ENCODE assay signal across 8 mouse cellular contexts in the genomic region with DNA sequence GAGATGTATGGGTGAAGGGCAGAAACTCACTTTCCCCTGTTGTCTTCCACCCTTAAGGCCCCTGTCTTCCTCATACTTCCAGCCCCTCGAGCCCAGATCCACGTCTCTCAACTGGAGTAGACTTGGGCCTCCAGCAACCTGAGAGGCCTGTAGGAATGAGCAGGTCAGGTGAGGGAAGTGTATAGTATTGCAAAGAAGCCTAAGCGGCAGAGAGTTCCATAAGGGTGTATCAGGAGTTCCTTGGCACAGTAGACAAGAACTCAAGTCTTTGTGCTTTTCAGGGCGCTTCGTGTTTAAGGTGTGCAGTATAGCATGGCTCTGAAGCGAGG. TPM values are rescaled to one million over a fixed set of nuclear protein-coding genes. Genes with fewer than 3 reads are reported as not detected.
DNase-seq lines count a peak whose midpoint lies in the region; ATAC-seq and TF ChIP-seq lines count a peak whose summit lies in the region.

No protein-coding gene starts in this region.

- H3K27me3 ChIP-seq in heart, embryonic 12.5 days (replicated peaks), result no peaks in the 10 kb centered on the region
- H3K27me3 ChIP-seq in hindbrain, embryonic 10.5 days (ENCODE audit: insufficient read depth, poor library complexity, severe bottlenecking), result peaks cover 54% of the 10 kb centered on the region

- peak overlapping the region; percentile 70; the same call in 1 of the 2 replicates for H3K9ac ChIP-seq in heart, embryonic 12.5 days
- H3K9ac ChIP-seq in ES-E14 (ENCODE audit: insufficient read depth, low read depth, low read length, poor library complexity, severe bottlenecking), result peak overlapping the region; percentile 23; the same call in 1 of the 2 replicates

- H3K79me2 ChIP-seq in macrophage (ENCODE audit: inconsistent target), result peaks cover 15% of the 10 kb centered on the region

- peaks cover 10% of the 10 kb centered on the region; the same call in 1 of the 2 replicates for H3K36me3 ChIP-seq in heart, embryonic 12.5 days
- H3K36me3 ChIP-seq in ES-E14 (ENCODE audit: control insufficient read depth, insufficient read depth, low read length, poor library complexity, severe bottlenecking) (peaks cover 12% of the 10 kb centered on the region; the same call in 1 of the 2 replicates), macrophage (ENCODE audit: inconsistent target) (no peaks in the 10 kb centered on the region)
- peaks cover 17% of the 10 kb centered on the region for H3K36me3 ChIP-seq in hindbrain, embryonic 10.5 days

- ATAC-seq in heart, embryonic 12.5 days (ENCODE audit: insufficient number of reproducible peaks, low FRiP score), result no peak

- H3K4me2 ChIP-seq in heart, embryonic 12.5 days, result peak overlapping the region; percentile 86

- peaks cover 61% of the 10 kb centered on the region for H3K4me1 ChIP-seq in heart, embryonic 12.5 days (replicated peaks)
- peaks cover 0 to 29% of the 10 kb centered on the region in 2 experiments; a peak in 3 of 4 replicates for H3K4me1 ChIP-seq in ES-E14 (ENCODE audit: control insufficient read depth in 2 of 2, insufficient read depth in 2 of 2, low read length in 2 of 2, poor library complexity in 1 of 2)
- H3K4me1 ChIP-seq in hindbrain, embryonic 10.5 days (replicated peaks), result peaks cover 53% of the 10 kb centered on the region

- H3K4me3 ChIP-seq in heart, embryonic 12.5 days, result peak overlapping the region; percentile 47
- H3K4me3 ChIP-seq in ES-E14 (ENCODE audit: insufficient read depth in 1 of 2, low read depth in 1 of 2, low read length in 2 of 2, poor library complexity in 1 of 2, severe bottlenecking in 1 of 2), result peak overlapping the region; percentile 40 to 58; a peak in 2 of 4 replicates
- peak overlapping the region; percentile 71 for H3K4me3 ChIP-seq in hindbrain, embryonic 10.5 days
- peak overlapping the region; percentile 51 for H3K4me3 ChIP-seq in macrophage (ENCODE audit: inconsistent target)

- in situ Hi-C loops in ES-E14 (cut with MboI; ENCODE audit: low sequenced_read_pairs in 2 of 2, unreplicated experiment in 2 of 2), result no loop called here

- 77% methylated on average over 6 of the region's 6 CpGs for WGBS in heart, embryonic 12.5 days
- WGBS in hindbrain, embryonic 10.5 days, result 79% methylated on average over 6 of the region's 6 CpGs
- 81% methylated on average over 6 of the region's 6 CpGs for WGBS in macrophage (ENCODE audit: missing documents)

- intact Hi-C loops in heart, postnatal 25 days (cut with DNase I), result loop anchor here (1.0 to 5.0 kb wide), 4 partner anchors 14 to 197 kb away; a partner anchor contains a TSS

- no peak for DNase-seq in heart, postnatal 25 days (ENCODE audit: low spot score)
- no peak for DNase-seq in ES-E14 (ENCODE audit: low read depth, low spot score)
- no peak for DNase-seq in hindbrain, embryonic 10.5 days (ENCODE audit: low spot score)
- no peak for DNase-seq in right cerebral cortex, postnatal 4 days
- DNase-seq in frontal cortex, postnatal 10 days (ENCODE audit: low spot score in 2 of 2), result no peak
- DNase-seq in left cerebral cortex, adult 9 months (ENCODE audit: low spot score in 2 of 2), result no peak

- no peaks in the 10 kb centered on the region for H3K9me3 ChIP-seq in heart, embryonic 12.5 days (replicated peaks)
- H3K9me3 ChIP-seq in ES-E14 (ENCODE audit: control insufficient read depth, insufficient read depth, low read depth, low read length), result no peaks in the 10 kb centered on the region
- no peaks in the 10 kb centered on the region for H3K9me3 ChIP-seq in hindbrain, embryonic 10.5 days

- no peak overlapping the region for H3K27ac ChIP-seq in heart, embryonic 12.5 days (ENCODE audit: poor library complexity, severe bottlenecking)
- no peak overlapping the region; the same call in 1 of the 2 replicates for H3K27ac ChIP-seq in ES-E14 (ENCODE audit: insufficient read depth, low read depth, low read length, poor library complexity, severe bottlenecking)
- peak overlapping the region; percentile 88 for H3K27ac ChIP-seq in hindbrain, embryonic 10.5 days
- peak overlapping the region; percentile 80 for H3K27ac ChIP-seq in macrophage

TF ChIP-seq in ES-E14, 5 proteins besides CTCF, POLR2A, EP300 and RAD21:
- TF ChIP-seq ZNF384 (IDR thresholded peaks at IDR 0.05; ENCODE audit: low read depth, low read length) (no peak), MAFK (IDR thresholded peaks at IDR 0.05; ENCODE audit: insufficient read depth, low read depth, low read length) (no peak), CHD2 (IDR thresholded peaks at IDR 0.05; ENCODE audit: low read depth, low read length) (no peak), ZC3H11A (IDR thresholded peaks at IDR 0.05; ENCODE audit: borderline replicate concordance, low read depth, low read length) (no peak), HCFC1 (IDR thresholded peaks at IDR 0.05; ENCODE audit: borderline replicate concordance, insufficient read depth, low read length) (no peak)
TF ChIP-seq in ES-E14: peak in this region for 0.

RNA-seq across cellular contexts. Expression of a gene that starts 1.5 kb away (rescaled TPM):
- polyA plus RNA-seq in heart, embryonic 12.5 days (2016; fragmentation: Nextera tagmentation; extraction: Ambion mirVana), result 24.5 and 26.9 TPM in 2 replicates
- under 1 TPM; 0.61 to 0.83 TPM for total RNA-seq in heart, postnatal 25 days (2021)
- 30.3 and 48.0 TPM in 2 replicates for total RNA-seq in ES-E14 (2012; rRNA removed)
- 59.5 and 66.4 TPM in 2 replicates for polyA plus RNA-seq in hindbrain, embryonic 10.5 days (2016; fragmentation: Nextera tagmentation; extraction: Ambion mirVana)
- total RNA-seq in macrophage (2018; cell fraction: chromatin; rRNA removed), result 10 to 100 TPM in 1 of 26 experiments, 1 to 10 TPM in 22, under 1 TPM in 3; 0.38 to 15.0 (median 3.1) TPM
- total RNA-seq in macrophage (2018; cell fraction: cytosol; rRNA removed), result 1 to 10 TPM in 17 of 26 experiments, under 1 TPM in 9; 0.46 to 1.7 (median 1.1) TPM
- 10 to 100 TPM in 2 of 26 experiments, 1 to 10 TPM in 20, under 1 TPM in 4; 0.52 to 17.8 (median 2.5) TPM for total RNA-seq in macrophage (2018; cell fraction: nucleus; rRNA removed)
- 0.63 to 3.8 TPM (median 0.75 TPM) in 3 replicates for polyA plus RNA-seq in macrophage (2018)

RNA-seq across cellular contexts. Expression of a gene that starts 8.6 kb away (rescaled TPM):
- 464 and 485 TPM in 2 replicates for polyA plus RNA-seq in heart, embryonic 12.5 days (2016; fragmentation: Nextera tagmentation; extraction: Ambion mirVana)
- total RNA-seq in heart, postnatal 25 days (2021), result 100 to 1,000 TPM; 178 to 211 TPM
- total RNA-seq in ES-E14 (2012; rRNA removed), result 173 and 210 TPM in 2 replicates
- polyA plus RNA-seq in hindbrain, embryonic 10.5 days (2016; fragmentation: Nextera tagmentation; extraction: Ambion mirVana), result 84.9 and 97.7 TPM in 2 replicates
- total RNA-seq in macrophage (2018; cell fraction: chromatin; rRNA removed), result 10 to 100 TPM in 9 of 26 experiments, 1 to 10 TPM in 17; 1.2 to 28.4 (median 4.1) TPM
- 100 to 1,000 TPM in 13 of 26 experiments, 10 to 100 TPM in 13; 19.3 to 337 (median 129) TPM for total RNA-seq in macrophage (2018; cell fraction: cytosol; rRNA removed)
- total RNA-seq in macrophage (2018; cell fraction: nucleus; rRNA removed), result 10 to 100 TPM in 21 of 26 experiments, 1 to 10 TPM in 5; 4.4 to 62.6 (median 17.8) TPM
- 173 to 304 TPM (median 230 TPM) in 3 replicates for polyA plus RNA-seq in macrophage (2018)

RNA-seq across cellular contexts. Expression of a gene that starts 14.7 kb away (rescaled TPM):
- 1,186 and 1,223 TPM in 2 replicates for polyA plus RNA-seq in heart, embryonic 12.5 days (2016; fragmentation: Nextera tagmentation; extraction: Ambion mirVana)
- total RNA-seq in heart, postnatal 25 days (2021), result 1,000 to 10,000 TPM; 1,410 to 1,505 TPM
- total RNA-seq in ES-E14 (2012; rRNA removed), result 54.6 and 62.2 TPM in 2 replicates
- polyA plus RNA-seq in hindbrain, embryonic 10.5 days (2016; fragmentation: Nextera tagmentation; extraction: Ambion mirVana), result 195 and 260 TPM in 2 replicates
- total RNA-seq in macrophage (2018; cell fraction: chromatin; rRNA removed), result 1 to 10 TPM in 2 of 26 experiments, not detected in 24; 2.6 to 3.7 TPM
- total RNA-seq in macrophage (2018; cell fraction: cytosol; rRNA removed), result under 1 TPM in 16 of 26 experiments, not detected in 10; 0.13 to 0.51 (median 0.25) TPM
- 1 to 10 TPM in 1 of 26 experiments, under 1 TPM in 3, not detected in 22; 0.60 to 2.4 (median 0.73) TPM for total RNA-seq in macrophage (2018; cell fraction: nucleus; rRNA removed)
- 0.39 to 0.53 TPM (median 0.46 TPM) in 3 replicates for polyA plus RNA-seq in macrophage (2018)

RNA-seq across cellular contexts. Expression of a gene that starts 31.0 kb away (rescaled TPM):
- 2.0 and 2.1 TPM in 2 replicates for polyA plus RNA-seq in heart, embryonic 12.5 days (2016; fragmentation: Nextera tagmentation; extraction: Ambion mirVana)
- total RNA-seq in heart, postnatal 25 days (2021), result under 1 TPM in 1 of 2 experiments, not detected in 1; 0.17 TPM
- 12.5 and 20.3 TPM in 2 replicates for total RNA-seq in ES-E14 (2012; rRNA removed)
- polyA plus RNA-seq in hindbrain, embryonic 10.5 days (2016; fragmentation: Nextera tagmentation; extraction: Ambion mirVana), result 16.4 and 24.8 TPM in 2 replicates
- total RNA-seq in macrophage (2018; cell fraction: chromatin; rRNA removed), result 1 to 10 TPM in 1 of 26 experiments, not detected in 25; 1.1 TPM
- not detected for total RNA-seq in macrophage (2018; cell fraction: cytosol; rRNA removed)
- total RNA-seq in macrophage (2018; cell fraction: nucleus; rRNA removed), result not detected
- polyA plus RNA-seq in macrophage (2018), result not detected in 3 replicates

RNA-seq across cellular contexts. Expression of a gene that starts 56.6 kb away (rescaled TPM):
- polyA plus RNA-seq in heart, embryonic 12.5 days (2016; fragmentation: Nextera tagmentation; extraction: Ambion mirVana), result 11.3 and 11.4 TPM in 2 replicates
- 10 to 100 TPM; 48.4 to 49.3 TPM for total RNA-seq in heart, postnatal 25 days (2021)
- total RNA-seq in ES-E14 (2012; rRNA removed), result 30.3 and 49.7 TPM in 2 replicates
- polyA plus RNA-seq in hindbrain, embryonic 10.5 days (2016; fragmentation: Nextera tagmentation; extraction: Ambion mirVana), result 18.5 and 20.6 TPM in 2 replicates
- total RNA-seq in macrophage (2018; cell fraction: chromatin; rRNA removed), result 10 to 100 TPM; 15.2 to 70.7 (median 40.0) TPM
- 10 to 100 TPM; 20.9 to 30.7 (median 24.2) TPM for total RNA-seq in macrophage (2018; cell fraction: cytosol; rRNA removed)
- 10 to 100 TPM; 14.0 to 47.5 (median 24.4) TPM for total RNA-seq in macrophage (2018; cell fraction: nucleus; rRNA removed)
- 18.9 to 28.3 TPM (median 24.5 TPM) in 3 replicates for polyA plus RNA-seq in macrophage (2018)

Comparison
In these comparisons a context has a peak if more than half of its experiments do, and no peak if none do; other contexts are left out.
1. H3K27ac ChIP-seq: peak in hindbrain, embryonic 10.5 days (single experiment) and macrophage (single experiment); none in heart, embryonic 12.5 days (single experiment) and ES-E14 (single experiment).
2. RNA of a gene that starts 14.7 kb away (polyA plus RNA-seq): 1,186 to 1,223 TPM in heart, embryonic 12.5 days and 195 to 260 TPM in hindbrain, embryonic 10.5 days; 0.39 to 0.53 TPM in macrophage; every median in the first group is over 100 times any median in the second.
3. Peak in every context shown above with its lines, with median percentiles within 50 percentile points of each other: H3K4me3 ChIP-seq.